Mouse (Mus musculus) c-Kit-negative CD71-positive TER-119-positive erythroid progenitor cells, embryonic 14.5 days (primary cell): ENCODE results near the gene Ptges3l.
"Not testable (repeated sequence)": the region's sequence is repeated elsewhere in the genome, so short reads cannot be mapped to it uniquely, and the experiment has no call there.

Experiments
- DNase-seq: peaks from one replicate; pipeline ENCODE4 v3.0.0-alpha.2; 2013; ENCODE audit warnings: low read depth, low spot score

Gene Ptges3l

DNA sequence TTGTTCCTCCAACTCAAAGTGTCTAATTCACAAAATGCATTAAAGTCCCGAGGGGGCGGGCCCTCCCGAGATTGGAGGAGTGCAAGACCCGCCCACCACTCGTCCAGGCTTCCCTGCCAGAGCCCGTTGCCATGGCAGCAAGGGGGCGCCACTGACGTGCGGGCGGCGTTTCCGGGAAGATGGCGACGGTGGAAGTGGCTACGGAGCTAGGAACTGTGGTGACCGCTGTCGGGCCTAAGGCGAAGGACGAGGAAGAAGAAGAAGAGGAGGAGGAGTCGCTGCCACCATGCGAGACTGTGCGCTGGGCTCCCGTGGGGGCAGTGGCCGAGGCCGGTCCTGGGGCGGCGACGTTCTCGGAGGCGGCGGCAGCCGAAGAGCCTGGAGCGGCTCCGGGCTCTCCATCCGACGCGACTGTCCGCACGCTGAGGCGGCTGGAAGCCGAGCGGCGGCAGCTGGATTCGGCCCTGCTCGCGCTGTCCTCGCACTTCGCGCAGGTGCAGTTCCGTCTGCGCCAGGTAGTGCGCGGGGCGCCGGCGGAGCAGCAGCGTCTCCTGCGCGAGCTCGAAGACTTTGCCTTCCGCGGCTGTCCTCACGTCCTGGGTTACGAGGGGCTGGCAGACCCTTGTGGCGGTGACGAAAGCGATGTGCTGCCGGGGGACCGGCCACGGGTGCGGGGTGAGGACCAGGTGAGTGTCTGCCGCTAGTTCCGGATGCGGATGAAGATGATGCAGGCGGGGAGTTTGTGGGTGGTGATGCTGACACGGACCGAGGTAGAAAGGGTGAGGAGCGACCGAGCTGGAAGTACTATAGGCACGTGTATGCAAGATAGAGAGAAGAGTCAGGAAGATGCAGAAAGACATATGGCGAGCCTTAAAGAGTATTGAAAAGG lies at the start of gene Ptges3l, which contains the start of gene Rundc1:
Gene Ptges3l, minus strand, starts transcription at position 409 of the 889 bp plus-strand sequence.
Gene Rundc1, plus strand, starts transcription at position 161 of the 889 bp plus-strand sequence.
- DNase-seq, result peak; percentile 90

- DNase-seq, result no peak
Observed at GRCm38 (mm10) chr11:101474298-101474697, 49.2 kb upstream of the Ptges3l start.

DNA sequence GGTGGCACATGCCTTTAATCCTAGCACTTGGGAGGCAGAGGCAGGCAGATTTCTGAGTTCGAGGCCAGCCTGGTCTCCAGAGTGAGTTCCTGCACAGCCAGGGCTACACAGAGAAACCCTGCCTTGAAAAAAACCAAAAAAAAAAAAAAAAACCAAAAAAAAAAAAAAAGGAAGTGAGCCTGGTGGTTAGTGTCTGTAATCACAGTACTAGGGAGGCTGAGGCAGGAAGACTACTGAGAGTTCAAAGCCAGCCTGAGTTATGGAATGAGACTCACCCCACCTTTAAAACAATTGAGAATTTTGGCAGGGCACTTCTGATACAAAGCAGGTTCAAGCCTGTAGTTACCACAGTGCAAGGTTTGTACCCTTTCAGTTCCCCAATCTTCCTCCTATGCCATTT lies 48.6 kb upstream of the Ptges3l start:
- not testable (repeated sequence) for DNase-seq

DNA sequence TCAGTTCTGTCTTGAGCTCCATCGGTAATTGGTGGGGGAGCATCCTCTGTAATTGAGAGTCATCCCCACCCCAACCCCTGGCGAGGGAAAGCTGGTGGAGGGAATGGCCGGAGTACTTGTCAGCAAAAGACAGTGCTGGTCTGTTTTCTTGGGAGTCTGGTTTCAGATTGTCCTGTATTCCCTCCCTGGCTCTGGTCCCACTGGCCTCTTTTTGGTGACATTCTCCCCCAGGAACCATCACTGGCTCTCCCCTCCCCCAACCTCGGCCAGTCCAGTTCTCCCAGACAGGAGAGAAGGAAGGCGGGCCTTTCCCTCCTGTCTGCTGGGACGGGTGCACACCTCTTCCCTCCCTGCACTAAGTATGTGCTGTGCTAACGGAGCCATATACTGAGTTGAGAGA lies 47.2 kb upstream of the Ptges3l start:
- DNase-seq, result no peak

GRCm38 (mm10) chr11:101471926-101472325 lies 46.8 kb upstream of the Ptges3l start:
- DNase-seq, result no peak

DNA sequence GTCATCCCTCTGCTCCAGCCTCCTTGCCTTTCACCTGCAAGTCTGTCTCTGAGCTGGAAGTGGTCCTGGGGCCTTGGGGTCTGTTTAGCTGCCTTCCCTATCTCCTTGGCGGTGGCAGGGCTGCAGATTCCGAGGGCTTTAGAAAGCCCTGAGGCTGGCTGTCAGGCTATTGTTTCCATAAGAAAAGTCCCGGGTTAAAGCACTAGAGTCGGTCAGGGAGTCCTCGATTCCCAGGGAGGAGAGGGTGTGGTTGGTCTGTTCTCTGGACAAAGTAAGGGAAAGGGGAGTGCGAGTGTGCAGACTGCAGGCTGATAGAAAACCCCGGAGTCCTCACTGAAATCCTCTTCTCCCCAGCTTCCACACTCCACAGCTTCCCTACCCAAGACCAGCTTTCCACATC lies 45.1 kb upstream of the Ptges3l start:
- DNase-seq, result no peak

DNA sequence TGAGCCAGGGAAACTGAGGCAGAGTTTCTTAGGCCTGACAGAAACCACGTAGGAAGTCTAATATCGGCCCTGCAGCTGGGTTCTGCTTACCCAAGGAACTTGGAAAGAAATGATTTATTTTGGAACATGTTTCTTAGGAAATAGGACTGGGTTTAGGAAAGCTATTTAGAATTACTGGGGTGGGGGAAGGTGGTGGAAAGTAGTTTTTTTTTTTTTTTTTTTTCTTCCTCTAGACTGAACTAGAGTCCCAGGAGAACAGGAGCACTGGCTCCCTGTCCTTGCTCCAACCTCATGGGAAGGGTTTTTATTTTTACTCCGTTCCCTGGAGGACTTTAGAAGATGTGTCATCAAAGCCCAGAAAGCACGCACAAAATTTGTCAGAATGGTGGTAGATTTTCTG lies 44.0 kb upstream of the Ptges3l start:
- DNase-seq, result no peak

DNA sequence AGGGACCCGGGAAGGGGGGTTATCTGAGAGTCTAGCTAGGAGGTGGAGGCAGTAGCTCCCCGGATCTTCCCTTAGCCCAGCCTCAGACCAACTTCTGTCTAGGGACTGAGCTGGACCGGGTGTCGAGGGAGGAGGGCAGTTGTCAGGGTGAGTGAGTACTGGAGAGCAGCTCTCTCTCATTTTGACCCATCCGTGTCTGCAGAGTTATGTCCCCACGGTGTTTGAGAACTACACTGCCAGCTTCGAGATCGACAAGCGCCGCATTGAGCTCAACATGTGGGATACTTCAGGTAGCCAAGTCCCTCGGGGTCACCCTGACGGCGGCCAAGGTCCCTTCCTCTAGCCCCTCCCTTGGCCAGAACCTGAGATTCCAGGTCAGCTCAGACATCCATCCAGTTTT lies 43.6 kb upstream of the Ptges3l start:
- DNase-seq, result no peak

- DNase-seq, result no peak
Observed at GRCm38 (mm10) chr11:101468263-101468688, 43.1 kb upstream of the Ptges3l start.

- DNase-seq, result no peak
Observed at GRCm38 (mm10) chr11:101467477-101468262, 42.5 kb upstream of the Ptges3l start.

DNA sequence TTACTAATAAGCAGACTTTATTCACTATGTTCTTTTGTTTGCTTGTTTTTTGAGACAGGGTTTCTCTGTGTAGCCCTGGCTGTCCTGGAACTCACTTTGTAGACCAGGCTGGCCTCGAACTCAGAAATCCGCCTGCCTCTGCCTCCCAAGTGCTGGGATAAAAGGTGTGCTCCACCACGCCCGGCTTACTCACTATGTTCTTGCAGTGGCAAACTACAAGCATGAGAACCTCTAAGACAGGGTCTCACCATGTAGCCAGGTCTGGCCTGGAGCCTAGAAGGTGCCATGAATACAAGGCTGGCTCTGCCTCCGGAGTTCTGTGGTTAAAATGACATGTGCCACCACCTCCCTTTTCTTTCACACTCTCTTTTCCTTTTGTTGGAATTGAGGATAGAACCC lies 41.4 kb upstream of the Ptges3l start:
- not testable (repeated sequence) for DNase-seq

- DNase-seq, result peak; percentile 56
Observed at GRCm38 (mm10) chr11:101465869-101466551, 40.9 kb upstream of the Ptges3l start, which contains the start of gene Vat1. Vat1 (minus strand) TSS chr11:101466230.

DNA sequence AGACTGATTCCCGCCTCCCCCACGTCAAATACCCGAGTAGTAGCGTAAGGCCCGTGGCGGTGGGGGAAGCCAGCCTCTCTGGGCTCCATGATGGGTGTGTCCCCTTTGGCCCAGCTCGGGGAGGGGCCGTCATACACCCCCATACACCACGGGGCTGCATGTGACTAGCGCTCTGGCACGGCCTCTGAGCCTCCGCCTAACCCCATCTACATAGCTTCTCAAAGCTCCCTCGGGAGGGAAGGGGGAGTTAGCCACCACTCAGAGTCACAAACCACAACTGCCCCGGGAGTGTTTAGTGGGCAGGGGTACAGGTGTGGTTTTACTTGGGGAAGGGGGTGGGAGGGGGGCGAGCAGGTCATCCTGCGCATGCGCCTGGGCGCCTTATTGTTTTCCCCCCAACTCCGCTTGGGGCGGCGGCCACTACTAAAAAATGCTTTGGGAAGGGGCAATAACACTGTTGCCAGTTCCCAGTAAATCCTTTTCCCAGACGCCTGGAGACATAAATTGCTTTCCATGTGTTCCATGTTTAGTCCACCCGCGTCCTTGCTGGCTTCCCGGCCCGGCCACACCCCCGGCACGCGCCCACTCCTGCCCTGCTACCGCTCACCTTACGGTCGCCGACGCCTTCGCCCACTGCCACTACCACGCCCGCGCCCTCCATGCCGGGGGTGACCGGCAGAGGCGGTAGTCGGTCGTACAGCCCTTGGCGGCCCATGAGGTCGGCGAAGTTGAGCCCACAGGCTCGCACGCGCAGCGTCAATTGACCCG lies 40.2 kb upstream of the Ptges3l start:
- DNase-seq, result no peak

GRCm38 (mm10) chr11:101464211-101465100 lies 39.3 kb upstream of the Ptges3l start, which contains the start of gene Rnd2:
Rnd2 (plus strand) TSS chr11:101464999.
- no peak for DNase-seq

DNA sequence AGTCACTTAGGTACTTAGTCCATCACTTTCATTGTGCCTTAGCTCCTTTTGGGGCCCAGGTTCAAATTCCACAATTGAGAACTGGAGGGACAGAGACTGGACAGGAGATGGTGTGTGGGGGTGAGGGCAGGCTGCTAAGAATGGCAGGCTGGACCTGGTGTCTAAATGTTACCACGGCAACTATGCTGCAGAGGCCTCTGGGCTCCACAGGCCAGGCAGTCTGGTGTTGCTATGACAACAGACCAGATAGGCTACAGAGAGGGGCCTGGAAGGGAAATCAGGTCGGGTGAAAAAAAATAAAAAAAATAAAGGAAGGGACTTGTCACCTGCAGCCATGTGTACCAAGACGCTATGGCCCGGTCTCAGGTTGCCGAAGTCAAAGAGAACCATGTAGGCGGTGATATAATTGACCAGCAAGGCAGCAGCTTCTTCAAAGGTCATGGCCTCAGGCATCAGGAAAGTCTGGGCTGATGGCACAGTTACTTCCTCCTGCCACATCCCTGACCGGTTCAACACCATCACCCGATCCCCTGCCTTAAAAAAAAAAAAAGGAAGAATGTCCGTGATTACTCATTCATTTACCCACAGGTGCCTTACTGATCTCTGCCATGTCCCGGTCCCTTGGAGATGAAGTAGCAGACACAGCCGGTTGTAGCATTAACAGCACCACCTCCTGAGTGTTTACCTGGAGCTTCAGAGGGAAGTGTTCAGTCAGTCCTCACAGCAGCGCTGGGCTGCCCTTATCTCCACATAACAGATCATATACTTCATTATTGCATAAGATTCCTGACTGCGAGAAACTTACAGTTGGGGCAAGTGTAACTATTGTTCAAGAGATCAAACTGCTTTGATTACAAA lies 37.7 kb upstream of the Ptges3l start:
- DNase-seq, result no peak

- DNase-seq, result no peak
Observed at GRCm38 (mm10) chr11:101462141-101462540, 37.0 kb upstream of the Ptges3l start.

- DNase-seq, result no peak
Observed at GRCm38 (mm10) chr11:101460321-101460720, 35.2 kb upstream of the Ptges3l start.

DNA sequence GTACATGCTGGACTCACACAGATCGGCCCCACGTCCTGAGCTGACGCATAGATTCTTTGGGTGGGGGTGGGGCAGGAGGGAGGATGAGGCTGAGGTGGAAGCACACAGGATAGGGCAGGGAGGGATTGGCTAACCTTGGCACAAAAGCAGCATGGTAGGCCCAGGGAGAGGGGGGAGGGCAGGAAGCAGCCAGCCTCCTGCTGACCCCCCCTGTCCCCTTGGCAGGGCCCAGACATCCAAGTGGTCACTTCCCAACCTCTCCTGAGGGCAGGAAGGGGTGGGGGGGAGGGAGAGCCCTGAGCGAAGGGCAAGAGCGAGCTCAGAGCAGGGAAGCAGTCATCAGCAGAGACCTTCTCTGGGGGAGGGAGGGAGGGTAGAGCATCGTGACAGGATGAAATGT lies 34.6 kb upstream of the Ptges3l start:
- no peak for DNase-seq

GRCm38 (mm10) chr11:101458217-101458616 lies 33.1 kb upstream of the Ptges3l start:
- DNase-seq, result no peak
